Mouse (Mus musculus) urinary bladder, adult 18-20 months (tissue): ENCODE results near the gene Gm5134.

Experiments
- DNase-seq, 2 experiments: peaks; one replicate each; pipeline ENCODE4 v3.0.0; 2022; ENCODE audit warnings: low spot score in 2 of 2, mixed read lengths in 2 of 2

Gm5134 gene

DNA sequence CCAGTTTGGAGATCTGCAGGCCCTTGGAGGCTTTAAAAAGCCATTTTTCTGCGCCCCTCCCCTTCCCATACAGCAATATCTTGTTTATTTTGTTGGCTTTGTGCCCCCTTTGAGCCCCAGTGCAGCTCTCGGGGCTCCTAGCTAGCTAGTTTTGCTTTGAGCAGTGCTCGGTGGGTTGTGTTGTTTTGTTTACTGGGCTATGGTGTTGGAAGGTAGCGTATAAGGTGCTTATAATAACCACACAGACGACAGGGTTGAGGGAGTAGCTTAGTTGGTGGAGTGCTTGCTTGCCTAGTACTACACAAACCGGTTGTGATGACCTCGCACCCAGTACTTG is 78.8 kb downstream of the Gm5134 start:
- DNase-seq, result peak in 1 of 2 experiments; percentile 24

- DNase-seq, result no peak
Measured at GRCm38 (mm10) chr10:76034001-76034600, 79.8 kb downstream of the Gm5134 start.

DNA sequence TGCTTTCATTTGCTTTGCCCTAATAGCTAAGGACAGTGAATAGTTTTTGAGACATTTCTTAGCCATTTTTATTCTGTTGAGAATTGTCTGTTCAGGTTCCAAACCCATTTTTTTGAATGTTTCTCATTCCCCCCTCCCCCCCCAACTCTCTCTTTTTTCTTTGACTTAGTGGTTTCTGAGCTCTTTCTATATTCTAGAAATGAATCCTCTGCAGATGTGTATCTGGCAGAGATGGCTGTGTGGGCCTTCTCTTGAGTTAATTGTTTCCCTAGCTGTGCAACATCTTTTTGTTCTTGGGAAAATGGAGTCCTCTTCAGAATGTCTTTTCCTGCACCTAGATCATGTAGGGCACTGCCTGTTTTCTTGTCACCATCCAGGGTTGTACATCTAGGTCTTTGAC is 81.0 kb downstream of the Gm5134 start:
- DNase-seq, result no peak

GRCm38 (mm10) chr10:76036962-76037361 is 82.6 kb downstream of the Gm5134 start:
- no peak for DNase-seq

DNA sequence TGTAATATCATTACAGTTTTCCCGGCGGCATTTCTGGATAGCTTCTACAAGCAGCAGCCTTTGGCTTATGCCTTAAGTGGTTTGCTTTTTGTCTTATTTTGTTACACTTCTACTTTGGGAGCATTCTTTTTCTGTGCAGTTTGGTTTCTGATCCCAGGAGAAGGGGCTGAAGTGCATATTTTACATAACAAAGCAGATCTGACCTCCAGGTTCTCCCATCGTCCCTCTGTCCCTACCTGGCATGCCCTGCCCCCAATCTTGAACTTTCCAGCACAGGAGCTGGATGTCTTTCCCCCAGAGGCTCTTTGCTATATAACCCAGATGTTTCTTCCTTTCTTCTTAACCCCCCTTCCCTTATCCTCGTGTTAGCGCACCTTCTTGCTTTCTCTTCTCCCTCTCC is 91.0 kb downstream of the Gm5134 start:
- DNase-seq, result no peak

DNA sequence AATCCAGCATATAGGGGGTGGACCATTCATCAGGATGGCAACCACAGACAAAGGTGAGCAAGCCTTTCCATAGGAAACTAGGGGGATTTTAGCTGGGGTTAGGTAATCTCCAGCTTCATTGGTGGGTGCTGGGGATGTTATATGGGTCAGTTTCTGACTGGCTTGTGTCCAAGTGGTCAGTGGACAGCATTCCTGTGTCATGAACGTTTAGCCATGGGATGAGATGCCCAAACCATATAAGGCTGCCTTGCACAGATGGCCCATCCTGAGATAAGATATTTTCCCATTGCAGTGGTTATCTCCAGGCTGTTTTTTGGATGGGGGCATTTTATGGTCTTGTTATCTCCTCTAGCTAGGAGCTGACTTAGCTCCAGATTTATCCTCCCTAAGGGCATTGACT is 92.4 kb downstream of the Gm5134 start:
- DNase-seq, result no peak

DNA sequence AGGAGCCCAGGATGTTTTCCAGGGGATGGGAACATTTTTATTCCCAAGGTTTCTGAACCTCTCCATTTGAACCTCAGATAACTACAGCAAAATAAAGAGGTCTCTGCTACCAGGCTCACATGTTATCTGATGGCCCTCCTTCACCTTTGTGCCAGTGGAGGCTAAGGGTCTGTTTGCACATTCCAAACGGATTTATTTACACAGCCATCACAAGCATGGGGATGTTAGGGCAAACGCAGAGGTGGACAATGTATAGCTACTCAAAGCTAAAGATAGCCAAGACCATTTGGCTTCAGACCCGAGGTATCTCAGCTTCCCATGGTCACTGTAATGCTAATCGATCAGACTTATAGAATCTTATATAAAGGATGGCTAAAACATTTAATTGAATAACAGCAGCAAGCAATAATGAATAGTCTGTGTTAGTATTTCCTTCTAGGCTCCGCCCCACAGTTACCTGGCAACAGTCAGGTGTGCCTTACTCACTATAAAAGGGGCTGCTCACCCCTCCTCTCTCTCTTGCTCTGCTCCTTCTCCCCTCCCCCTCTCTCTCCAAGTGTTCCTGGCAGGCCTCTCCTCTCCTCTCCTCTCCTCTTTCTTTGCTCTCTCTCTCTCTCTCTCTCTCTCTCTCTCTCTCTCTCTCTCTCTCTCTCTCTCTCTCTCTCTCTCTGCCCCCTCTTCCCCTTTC is 93.0 kb downstream of the Gm5134 start:
- DNase-seq, result no peak

GRCm38 (mm10) chr10:76048967-76049366 is 94.7 kb downstream of the Gm5134 start:
- no peak for DNase-seq

DNA sequence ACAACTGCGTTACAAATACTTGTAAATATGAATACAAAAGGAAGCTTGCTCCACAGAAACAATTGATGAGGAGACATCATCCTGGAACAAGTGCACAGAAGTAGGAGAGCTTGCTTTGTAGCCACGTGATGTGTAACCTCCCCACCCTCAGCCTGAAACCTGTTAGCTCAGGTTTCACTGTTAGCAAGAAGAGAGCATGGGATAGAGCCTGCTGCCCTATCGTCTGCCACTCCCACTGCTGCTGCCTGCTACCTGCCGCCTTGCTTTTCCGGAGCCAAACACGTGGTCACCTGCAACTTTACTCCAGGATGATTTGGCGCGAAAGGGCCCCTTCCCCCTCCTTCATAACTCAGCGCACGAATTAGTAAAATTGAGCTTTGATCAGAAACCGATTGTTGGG is 97.5 kb downstream of the Gm5134 start:
- no peak for DNase-seq
